Mouse (Mus musculus): ENCODE data around the gene Capzb. TPM values are rescaled to one million over a fixed set of nuclear protein-coding genes. Genes with fewer than 3 reads are reported as not detected.

The Capzb gene
- polyA plus RNA-seq, 1 experiment = 167 TPM

DNA sequence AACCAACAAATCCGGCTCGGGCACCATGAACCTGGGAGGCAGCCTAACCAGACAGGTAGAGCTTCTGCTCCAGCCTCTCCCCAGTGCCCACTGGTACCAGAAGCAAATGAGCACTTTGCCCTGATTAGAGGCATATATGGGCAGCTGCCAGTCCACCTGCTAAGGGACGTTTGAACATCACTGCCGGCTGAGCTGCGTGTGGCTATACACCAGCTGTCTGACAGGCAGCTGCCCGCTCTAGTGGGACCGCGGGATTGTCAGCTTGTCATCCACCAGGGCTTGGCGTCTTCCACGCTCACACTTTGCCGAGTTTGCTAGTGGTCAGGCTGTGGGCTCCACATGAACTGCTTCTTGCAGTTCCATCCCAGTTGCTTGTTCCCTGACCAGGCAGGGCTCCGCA lies 87.8 kb downstream of the Capzb start:
- Histone ChIP-seq H3K36me3 (ENCODE audit: control insufficient read depth, insufficient read depth, low read length) (peaks cover 35% of the 10 kb centered on the region), H3K27ac (ENCODE audit: control insufficient read depth, insufficient read depth, low read length) (no peak overlapping the region), H3K27me3 (ENCODE audit: control insufficient read depth, insufficient read depth, low read length) (no peaks in the 10 kb centered on the region), H3K4me3 (ENCODE audit: control insufficient read depth, insufficient read depth, low read length) (no peak overlapping the region), H3K4me1 (replicated peaks; ENCODE audit: control insufficient read depth, insufficient read depth, low read length) (no peaks in the 10 kb centered on the region)
- no peak for DNase-seq
- WGBS = 97% methylated on average over 12 of the region's 12 CpGs
- TF ChIP-seq CTCF (IDR thresholded peaks at IDR 0.05; ENCODE audit: borderline replicate concordance, control insufficient read depth, extremely low read depth, insufficient read depth, low read length, poor library complexity) (no peak), POLR2A (IDR thresholded peaks at IDR 0.05; ENCODE audit: control insufficient read depth, extremely low read depth, insufficient read depth, low read length, poor library complexity) (no peak)

GRCm38 (mm10) chr4:139281791-139282345 lies 89.2 kb downstream of the Capzb start:
- Histone ChIP-seq H3K27me3 (ENCODE audit: control insufficient read depth, insufficient read depth, low read length) (no peaks in the 10 kb centered on the region), H3K4me3 (ENCODE audit: control insufficient read depth, insufficient read depth, low read length) (no peak overlapping the region), H3K27ac (ENCODE audit: control insufficient read depth, insufficient read depth, low read length) (no peak overlapping the region), H3K4me1 (replicated peaks; ENCODE audit: control insufficient read depth, insufficient read depth, low read length) (no peaks in the 10 kb centered on the region), H3K36me3 (ENCODE audit: control insufficient read depth, insufficient read depth, low read length) (peaks cover 35% of the 10 kb centered on the region)
- TF ChIP-seq POLR2A (IDR thresholded peaks at IDR 0.05; ENCODE audit: control insufficient read depth, extremely low read depth, insufficient read depth, low read length, poor library complexity) (no peak), CTCF (IDR thresholded peaks at IDR 0.05; ENCODE audit: borderline replicate concordance, control insufficient read depth, extremely low read depth, insufficient read depth, low read length, poor library complexity) (no peak)
- WGBS = 96% methylated on average over 16 of the region's 16 CpGs
- DNase-seq = no peak

DNA sequence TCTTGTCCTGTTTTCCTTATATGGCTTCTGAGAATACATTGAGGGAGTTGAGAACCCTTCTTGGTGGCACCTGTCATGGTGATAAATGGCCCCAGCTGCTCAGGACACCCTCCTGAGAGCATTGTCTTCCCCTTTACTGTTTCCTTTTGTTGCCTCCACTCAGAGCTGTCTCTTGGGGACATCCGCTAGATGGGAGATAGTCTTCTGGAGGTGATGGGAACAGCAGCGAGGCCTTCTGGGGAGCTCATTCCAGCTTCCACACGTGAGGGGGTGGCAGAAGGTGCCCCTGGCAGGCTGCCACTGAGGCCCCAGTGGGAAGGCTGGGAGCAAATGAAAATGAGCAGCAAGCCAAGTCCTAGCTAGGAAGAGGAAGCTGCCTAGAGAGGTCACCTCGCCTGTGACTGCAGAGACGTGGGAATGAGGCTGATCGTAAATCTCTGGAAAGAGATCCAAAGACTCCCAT lies 90.3 kb downstream of the Capzb start:
- WGBS = 87% methylated on average over 6 of the region's 6 CpGs
- peaks cover 35% of the 10 kb centered on the region for H3K36me3 ChIP-seq (ENCODE audit: control insufficient read depth, insufficient read depth, low read length)
- no peak for DNase-seq
- no peak overlapping the region for H3K27ac ChIP-seq (ENCODE audit: control insufficient read depth, insufficient read depth, low read length)
- TF ChIP-seq CTCF (IDR thresholded peaks at IDR 0.05; ENCODE audit: borderline replicate concordance, control insufficient read depth, extremely low read depth, insufficient read depth, low read length, poor library complexity) (no peak), POLR2A (IDR thresholded peaks at IDR 0.05; ENCODE audit: control insufficient read depth, extremely low read depth, insufficient read depth, low read length, poor library complexity) (no peak)
- no peak overlapping the region for H3K4me3 ChIP-seq (ENCODE audit: control insufficient read depth, insufficient read depth, low read length)
- H3K4me1 ChIP-seq (replicated peaks; ENCODE audit: control insufficient read depth, insufficient read depth, low read length) = no peaks in the 10 kb centered on the region
- no peaks in the 10 kb centered on the region for H3K27me3 ChIP-seq (ENCODE audit: control insufficient read depth, insufficient read depth, low read length)

- no peak for TF ChIP-seq POLR2A (IDR thresholded peaks at IDR 0.05; ENCODE audit: control insufficient read depth, extremely low read depth, insufficient read depth, low read length, poor library complexity)
- no peak for TF ChIP-seq CTCF (IDR thresholded peaks at IDR 0.05; ENCODE audit: borderline replicate concordance, control insufficient read depth, extremely low read depth, insufficient read depth, low read length, poor library complexity)
- no peak for DNase-seq
- WGBS = 93% methylated on average over 15 of the region's 15 CpGs
- Histone ChIP-seq H3K4me1 (replicated peaks; ENCODE audit: control insufficient read depth, insufficient read depth, low read length) (no peaks in the 10 kb centered on the region), H3K36me3 (ENCODE audit: control insufficient read depth, insufficient read depth, low read length) (peaks cover 33% of the 10 kb centered on the region), H3K27ac (ENCODE audit: control insufficient read depth, insufficient read depth, low read length) (no peak overlapping the region), H3K27me3 (ENCODE audit: control insufficient read depth, insufficient read depth, low read length) (no peaks in the 10 kb centered on the region), H3K4me3 (ENCODE audit: control insufficient read depth, insufficient read depth, low read length) (no peak overlapping the region)
Observed at GRCm38 (mm10) chr4:139284877-139285276, 92.2 kb downstream of the Capzb start.

DNA sequence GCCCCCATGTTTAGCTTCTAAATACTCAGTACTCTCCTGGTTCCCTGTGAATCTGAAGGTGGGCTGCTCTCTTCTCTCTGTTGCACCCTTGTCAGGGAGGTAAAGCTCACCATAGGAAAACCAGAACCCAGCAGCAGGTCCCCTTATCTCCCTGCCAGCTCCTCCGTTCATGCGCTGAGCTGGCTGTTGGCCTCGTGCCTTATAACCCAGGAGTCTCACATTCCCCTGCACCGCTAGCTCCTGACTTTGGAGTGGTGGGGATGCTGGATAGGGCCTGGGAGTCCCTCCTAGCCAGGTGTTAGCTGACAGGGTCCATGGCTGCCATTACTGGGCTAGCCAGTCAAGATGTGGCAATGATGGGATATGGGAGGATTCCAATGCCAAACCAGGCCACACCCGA lies 93.5 kb downstream of the Capzb start:
- peaks cover 28% of the 10 kb centered on the region for H3K36me3 ChIP-seq (ENCODE audit: control insufficient read depth, insufficient read depth, low read length)
- no peak for TF ChIP-seq POLR2A (IDR thresholded peaks at IDR 0.05; ENCODE audit: control insufficient read depth, extremely low read depth, insufficient read depth, low read length, poor library complexity)
- TF ChIP-seq CTCF (IDR thresholded peaks at IDR 0.05; ENCODE audit: borderline replicate concordance, control insufficient read depth, extremely low read depth, insufficient read depth, low read length, poor library complexity) = no peak
- H3K27ac ChIP-seq (ENCODE audit: control insufficient read depth, insufficient read depth, low read length) = no peak overlapping the region
- no peak for DNase-seq
- H3K4me3 ChIP-seq (ENCODE audit: control insufficient read depth, insufficient read depth, low read length) = no peak overlapping the region
- no peaks in the 10 kb centered on the region for H3K4me1 ChIP-seq (replicated peaks; ENCODE audit: control insufficient read depth, insufficient read depth, low read length)
- H3K27me3 ChIP-seq (ENCODE audit: control insufficient read depth, insufficient read depth, low read length) = no peaks in the 10 kb centered on the region
- WGBS = 94% methylated on average over 5 of the region's 5 CpGs

- 87% methylated on average over 18 of the region's 18 CpGs for WGBS
- DNase-seq = peak; percentile 89
Observed at GRCm38 (mm10) chr4:139287122-139287863, 94.6 kb downstream of the Capzb start.

More at GRCm38 (mm10) chr4:139287122-139287863, 94.6 kb downstream of the Capzb start:
- H3K4me1 ChIP-seq (replicated peaks; ENCODE audit: control insufficient read depth, insufficient read depth, low read length) = no peaks in the 10 kb centered on the region
- peaks cover 19% of the 10 kb centered on the region for H3K36me3 ChIP-seq (ENCODE audit: control insufficient read depth, insufficient read depth, low read length)
- H3K4me3 ChIP-seq (ENCODE audit: control insufficient read depth, insufficient read depth, low read length) = no peak overlapping the region
- H3K27ac ChIP-seq (ENCODE audit: control insufficient read depth, insufficient read depth, low read length) = no peak overlapping the region
- TF ChIP-seq CTCF (IDR thresholded peaks at IDR 0.05; ENCODE audit: borderline replicate concordance, control insufficient read depth, extremely low read depth, insufficient read depth, low read length, poor library complexity) (peak; percentile 94), POLR2A (IDR thresholded peaks at IDR 0.05; ENCODE audit: control insufficient read depth, extremely low read depth, insufficient read depth, low read length, poor library complexity) (no peak)
- H3K27me3 ChIP-seq (ENCODE audit: control insufficient read depth, insufficient read depth, low read length) = no peaks in the 10 kb centered on the region
